ENCODE assay signal across 1 mouse cellular context in genomic region chr11:54088253-54088946, GRCm38 (mm10).
TF ChIP-seq lines count a peak whose summit lies in the region.

No protein-coding gene starts in this region.

TF ChIP-seq in CH12.LX, 34 proteins besides CTCF, POLR2A, EP300 and RAD21 (continued from another document):
- TF ChIP-seq UBTF (IDR thresholded peaks at IDR 0.05; ENCODE audit: low read depth, low read length) (no peak), JUND (conservative IDR thresholded peaks at IDR 0.05; ENCODE audit: low read depth, low read length) (0 out of 2 replicates have a peak, but pooled peaks have one; percentile 12), IRF4 (IDR thresholded peaks at IDR 0.05; ENCODE audit: low read depth, low read length) (peak; percentile 30; the same call in 1 of the 2 replicates), HCFC1 (IDR thresholded peaks at IDR 0.05; ENCODE audit: low read depth, low read length) (no peak; the same call in none of the 2 replicates), MXI1 (IDR thresholded peaks at IDR 0.05; ENCODE audit: low read depth, low read length) (no peak; the same call in none of the 2 replicates), KAT2A (IDR thresholded peaks at IDR 0.05; ENCODE audit: insufficient replicate concordance, low read length) (0 out of 2 replicates have a peak, but pooled peaks have one; percentile 22), ZC3H11A (IDR thresholded peaks at IDR 0.05; ENCODE audit: low read depth, low read length) (no peak)
